Mouse (Mus musculus) olfactory bulb, adult 2 months (tissue): ENCODE results near the gene Ly6g5c.

Source experiments
- CTCF ChIP-seq: fragments of 200-500 bp; IDR thresholded peaks from 2 replicates; pipeline ENCODE4 v1.5.1; 2012; ENCODE audit warnings: low read depth, mild to moderate bottlenecking, low read length, moderate library complexity; ENCODE audit not compliant: insufficient read depth
- POLR2A ChIP-seq: fragments of 200-500 bp; IDR thresholded peaks from 2 replicates; pipeline ENCODE4 v1.6.1; 2012; ENCODE audit warnings: mild to moderate bottlenecking, low read depth, low read length, moderate library complexity; ENCODE audit not compliant: insufficient read depth

DNA sequence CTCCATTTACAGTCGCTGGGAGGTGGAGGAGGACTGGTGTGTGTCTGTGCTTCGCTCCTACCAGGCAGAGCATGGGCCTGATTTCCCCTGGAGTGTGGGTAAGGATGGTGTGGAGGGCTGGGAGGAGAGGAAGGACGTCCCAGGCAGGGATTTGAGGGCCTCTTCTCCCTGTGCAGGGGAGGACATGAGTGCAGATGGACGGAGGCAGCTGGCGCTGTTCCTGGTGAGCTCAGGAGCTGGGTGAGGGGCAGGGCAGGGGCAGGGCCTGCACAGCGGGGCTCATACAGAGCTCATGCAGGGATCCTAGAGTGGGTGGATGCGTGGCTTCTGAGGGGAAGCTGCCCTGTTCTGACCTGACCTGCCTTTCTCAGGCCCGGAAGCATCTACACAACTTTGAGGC, 5.8 kb upstream of the Ly6g5c start:
- no peak for TF ChIP-seq CTCF
- no peak for TF ChIP-seq POLR2A
